Mouse (Mus musculus) CD4-positive, CD25-positive, alpha-beta regulatory T cell, adult 2 months (primary cell): ENCODE results near the gene Zfp536.

Source experiments
- DNase-seq: peaks from one replicate; pipeline ENCODE4 v3.0.0-alpha.2; 2012; ENCODE audit warnings: low read depth, low spot score

Gene Zfp536

DNA sequence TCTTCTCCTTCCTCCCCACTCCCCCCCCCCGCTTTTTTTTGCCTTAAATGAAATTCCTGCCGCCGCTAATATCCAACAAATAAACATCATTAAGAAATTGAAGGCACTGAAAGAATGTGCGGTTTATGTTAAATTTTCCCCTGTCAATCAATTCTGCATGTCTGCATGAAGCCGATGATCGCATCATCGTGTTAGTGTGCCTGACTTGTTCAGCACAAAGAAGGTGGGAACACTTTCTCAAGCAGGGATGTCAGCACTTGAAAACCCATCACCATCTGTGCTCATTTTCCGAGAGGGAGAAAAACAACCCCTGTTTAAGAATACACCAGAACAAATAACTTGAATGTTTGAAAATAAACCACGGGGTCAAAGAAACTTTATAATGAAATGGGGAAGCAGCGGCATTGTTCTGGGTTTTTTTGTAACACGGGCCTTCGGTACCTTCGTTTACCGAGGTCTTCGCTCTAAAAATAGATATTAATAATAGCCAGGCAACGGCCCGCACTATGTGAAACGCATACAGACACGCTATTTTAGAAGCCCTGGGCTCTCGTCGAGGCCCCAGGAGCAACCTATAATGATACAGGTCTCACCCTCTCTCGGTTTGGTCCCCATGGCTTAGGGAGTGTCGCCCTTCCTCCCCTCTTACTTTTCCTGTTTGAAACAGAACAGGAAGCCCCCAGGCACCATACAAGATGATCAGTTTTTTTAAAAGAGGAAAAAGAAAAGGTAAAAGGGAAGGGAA, 83.7 kb downstream of the Zfp536 start:
- no peak for DNase-seq

DNA sequence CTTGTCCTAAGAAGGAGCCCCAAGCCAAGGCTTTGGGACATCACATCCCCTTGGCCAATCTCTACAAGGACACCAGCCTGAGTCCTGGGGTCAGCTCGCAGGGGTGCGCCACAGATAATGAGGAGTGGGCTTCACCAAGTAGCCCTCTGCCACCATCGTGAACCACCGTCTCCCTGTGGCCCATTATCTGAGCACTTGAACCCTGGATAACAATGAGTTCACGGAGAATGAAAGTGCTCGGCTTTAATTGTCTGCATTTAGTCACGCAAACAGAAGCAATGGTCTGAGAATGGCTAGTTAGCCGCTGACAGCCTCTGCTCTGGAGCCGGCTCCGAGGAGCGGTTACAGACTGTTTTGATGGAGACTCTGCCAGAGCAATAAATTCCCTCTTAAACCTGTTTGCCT, 84.3 kb downstream of the Zfp536 start:
- no peak for DNase-seq

DNA sequence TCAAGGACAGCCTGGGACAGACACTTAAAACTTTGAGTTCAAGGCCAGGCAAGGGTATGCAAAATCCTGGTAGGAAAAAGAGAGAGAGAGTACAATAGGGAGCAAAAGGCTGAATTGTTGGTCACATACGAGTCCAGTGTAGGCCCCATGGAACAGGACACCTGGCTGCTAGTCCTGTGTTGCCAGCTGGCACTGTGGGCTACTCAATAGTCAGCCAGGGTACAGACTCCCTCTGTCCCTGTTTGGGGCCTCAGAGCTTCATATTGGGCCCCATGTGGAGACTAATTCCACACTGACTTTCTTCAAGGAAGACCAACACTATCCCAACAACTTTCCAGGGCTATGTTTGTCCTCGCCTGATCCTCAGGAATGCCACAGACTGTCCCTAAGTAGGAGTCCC, 87.1 kb downstream of the Zfp536 start:
- no peak for DNase-seq

DNA sequence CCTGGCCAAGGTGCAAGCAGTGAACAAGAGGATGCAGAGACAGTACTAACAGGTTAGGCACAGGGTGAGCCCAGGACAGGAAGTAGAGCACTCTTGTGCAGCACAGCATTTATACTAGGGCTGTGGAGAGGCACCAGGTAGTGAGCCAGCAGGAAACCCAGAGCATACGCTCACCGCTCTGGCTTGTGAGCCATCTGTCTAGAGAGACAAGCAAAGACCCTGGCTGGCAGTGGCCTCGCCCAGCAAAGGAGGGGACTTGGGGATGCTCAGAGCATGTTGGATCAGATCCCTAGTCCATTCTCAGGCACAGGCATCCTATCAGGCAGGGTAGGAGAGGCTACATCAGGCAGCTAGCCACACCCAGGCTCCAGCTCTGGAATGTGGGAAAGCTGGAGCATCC, 88.2 kb downstream of the Zfp536 start:
- no peak for DNase-seq

DNA sequence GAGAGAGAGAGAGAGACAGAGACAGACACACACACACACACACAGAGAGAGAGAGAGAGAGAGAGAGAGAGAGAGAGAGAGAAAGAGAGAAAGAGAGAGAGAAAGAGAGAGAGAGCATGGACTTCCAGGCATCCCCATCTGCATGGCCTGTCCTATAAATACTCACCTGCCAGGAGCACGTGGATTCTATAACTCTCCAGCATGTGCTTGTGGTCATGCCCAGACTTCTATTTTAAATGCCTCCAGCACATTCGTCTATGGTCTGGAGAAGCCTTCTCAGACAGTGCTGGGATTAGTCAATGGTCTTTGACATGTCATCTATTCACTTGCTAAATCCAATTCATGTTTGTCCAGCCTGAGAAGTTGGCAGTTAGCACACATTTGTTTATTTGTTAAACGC, 92.1 kb downstream of the Zfp536 start:
- DNase-seq: no peak

DNA sequence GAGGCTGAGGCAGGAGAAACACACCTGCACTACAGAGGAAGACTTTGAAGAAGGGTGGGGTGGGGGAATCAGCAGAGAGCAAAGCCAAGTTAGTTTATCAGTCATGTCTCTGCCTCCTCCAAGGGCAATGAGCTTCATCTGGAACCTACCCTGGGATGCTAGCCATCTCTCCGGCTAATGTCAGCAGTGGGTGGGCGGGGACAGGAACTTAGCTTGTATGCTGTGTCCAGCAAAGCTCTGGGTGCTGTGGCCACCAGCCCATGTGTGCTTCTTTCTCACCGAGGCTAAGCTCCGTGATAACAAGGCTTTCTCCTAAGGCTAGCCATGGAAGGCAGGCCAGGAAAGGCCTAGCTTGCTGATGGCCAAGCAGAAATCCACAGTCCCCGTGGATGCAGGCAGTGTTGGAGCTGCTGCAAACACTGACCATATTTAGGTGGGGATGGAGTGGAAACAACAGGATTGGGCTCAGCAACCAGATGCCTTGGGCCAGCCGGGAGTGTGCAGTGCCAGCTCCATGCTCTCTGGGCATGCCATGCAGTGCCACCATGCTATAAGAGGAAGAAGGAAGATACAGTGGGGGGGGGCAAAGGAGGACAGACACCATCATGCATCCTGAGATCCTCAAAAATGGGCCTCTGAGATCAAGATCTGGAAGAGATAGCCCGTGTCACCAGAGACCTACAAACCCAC, 109.6 kb downstream of the Zfp536 start:
- no peak for DNase-seq

DNA sequence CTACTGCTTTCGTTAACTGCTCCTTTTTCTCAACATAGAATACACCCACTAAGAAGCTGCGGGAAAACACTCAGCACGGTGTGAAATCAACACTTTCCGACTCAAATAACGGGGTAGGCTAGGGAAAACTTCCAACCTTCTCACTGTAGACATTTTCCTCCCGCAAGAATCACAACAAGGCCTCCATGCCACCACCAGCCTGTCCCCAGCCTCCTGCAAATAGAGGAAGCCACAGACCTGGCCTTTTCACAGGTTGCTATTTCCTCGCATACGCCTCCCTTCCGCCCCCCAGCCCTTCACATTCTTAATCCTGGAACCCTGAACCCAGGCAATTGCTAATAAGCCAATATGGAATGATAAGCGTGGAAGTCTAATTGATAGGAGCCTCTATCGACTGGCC, 124.8 kb downstream of the Zfp536 start:
- no peak for DNase-seq

DNA sequence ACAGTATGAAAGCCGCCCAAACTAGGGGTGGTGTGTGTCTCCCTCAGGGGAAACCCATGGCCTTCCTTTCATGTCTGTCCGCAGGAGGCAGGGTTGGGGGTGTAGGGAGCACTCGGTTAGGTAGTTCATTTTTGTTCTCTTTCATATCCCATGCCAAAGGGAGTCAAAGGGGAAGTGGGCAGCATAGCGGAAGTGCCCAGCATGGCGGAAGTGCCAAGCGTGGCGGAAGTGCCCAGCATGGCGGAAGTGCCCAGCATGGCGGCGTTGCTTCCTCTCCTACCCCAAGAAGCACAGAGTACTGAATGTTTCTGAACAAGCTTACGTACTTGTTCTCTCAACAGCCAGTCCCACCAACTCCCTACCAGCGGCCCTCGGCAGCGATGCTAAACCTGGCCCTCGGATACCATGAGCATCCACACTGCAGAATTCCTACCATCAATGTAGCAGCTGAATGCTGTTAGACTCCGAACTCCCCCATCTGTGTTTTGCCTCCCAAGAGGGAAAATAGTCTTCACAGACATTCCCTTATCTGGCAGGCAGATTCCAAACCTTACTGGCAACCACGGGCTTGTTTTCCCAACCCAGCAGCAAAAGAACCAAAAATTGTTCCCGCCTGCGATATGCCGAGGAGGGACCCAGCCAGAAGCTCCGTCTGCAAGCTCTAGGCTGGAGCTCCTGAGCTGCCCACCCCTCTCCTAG, 125.4 kb downstream of the Zfp536 start:
- DNase-seq: no peak

DNA sequence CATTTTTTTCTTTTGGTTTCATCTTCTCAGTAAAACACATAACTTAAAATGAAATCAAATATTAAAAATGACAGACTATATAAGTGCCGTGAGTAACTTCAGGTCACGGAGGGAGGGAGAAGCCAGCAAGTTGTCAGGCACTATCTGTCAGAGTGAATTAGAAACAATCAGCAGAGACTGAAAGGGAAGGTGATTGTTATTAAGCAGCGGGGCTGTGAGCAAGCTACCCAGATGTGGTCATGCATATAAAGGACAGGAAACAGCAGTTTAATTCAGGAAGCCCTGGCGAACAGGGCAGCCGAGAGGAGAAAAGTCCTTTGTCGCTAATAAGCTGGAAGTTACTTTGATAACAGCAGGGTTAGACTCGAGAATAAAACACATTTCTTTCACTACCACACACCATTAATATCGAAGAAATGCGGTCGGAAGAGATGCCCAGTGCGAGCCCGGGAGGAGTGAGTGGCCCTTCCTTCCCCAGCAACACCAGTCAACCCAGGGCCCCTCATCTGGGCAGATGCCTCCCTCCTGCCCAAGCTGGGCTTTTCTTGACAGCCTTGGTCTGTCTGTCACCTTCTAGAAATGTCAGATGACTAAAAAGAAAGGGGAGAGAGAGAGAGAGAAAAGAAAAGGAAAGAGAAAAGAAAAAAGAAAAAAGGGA, 133.6 kb downstream of the Zfp536 start:
- DNase-seq: no peak

DNA sequence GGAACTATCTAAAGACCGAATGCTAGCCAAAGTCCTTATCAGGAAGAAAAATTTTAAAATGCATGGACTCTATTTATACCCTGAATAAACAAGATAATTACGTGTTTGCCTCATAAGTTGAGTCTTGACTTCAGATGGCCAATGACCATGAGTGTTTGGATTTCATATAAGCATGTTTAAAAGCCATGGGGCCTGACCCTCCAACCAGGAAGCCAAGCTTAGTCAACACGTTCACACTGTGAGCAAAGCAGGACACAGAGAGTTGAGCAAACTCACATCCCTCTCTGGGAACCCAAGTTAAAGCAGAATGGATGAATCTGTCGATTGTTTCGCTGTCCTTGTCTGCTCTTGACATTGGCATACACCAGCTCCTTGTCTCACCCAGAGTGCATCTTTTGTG, 138.6 kb downstream of the Zfp536 start:
- no peak for DNase-seq

DNA sequence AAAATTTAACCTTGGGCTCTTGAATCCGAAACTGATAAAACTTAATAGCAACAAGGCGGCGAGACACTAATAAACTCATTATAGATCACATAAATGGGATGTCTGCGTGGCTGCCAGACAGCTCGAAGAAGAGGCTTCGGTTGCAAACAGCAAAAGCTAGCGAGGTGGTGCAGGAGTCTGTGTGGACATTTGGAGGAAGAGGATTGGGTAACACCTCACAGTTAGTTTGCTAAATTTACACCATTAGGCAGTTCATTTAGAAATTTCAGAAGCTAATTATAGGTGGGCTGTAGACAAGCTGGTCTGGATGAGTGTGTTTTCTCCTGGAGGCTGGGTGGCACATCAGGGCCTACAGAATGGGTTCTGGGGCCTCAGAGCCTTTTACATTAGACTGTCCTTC, 143.0 kb downstream of the Zfp536 start:
- no peak for DNase-seq

DNA sequence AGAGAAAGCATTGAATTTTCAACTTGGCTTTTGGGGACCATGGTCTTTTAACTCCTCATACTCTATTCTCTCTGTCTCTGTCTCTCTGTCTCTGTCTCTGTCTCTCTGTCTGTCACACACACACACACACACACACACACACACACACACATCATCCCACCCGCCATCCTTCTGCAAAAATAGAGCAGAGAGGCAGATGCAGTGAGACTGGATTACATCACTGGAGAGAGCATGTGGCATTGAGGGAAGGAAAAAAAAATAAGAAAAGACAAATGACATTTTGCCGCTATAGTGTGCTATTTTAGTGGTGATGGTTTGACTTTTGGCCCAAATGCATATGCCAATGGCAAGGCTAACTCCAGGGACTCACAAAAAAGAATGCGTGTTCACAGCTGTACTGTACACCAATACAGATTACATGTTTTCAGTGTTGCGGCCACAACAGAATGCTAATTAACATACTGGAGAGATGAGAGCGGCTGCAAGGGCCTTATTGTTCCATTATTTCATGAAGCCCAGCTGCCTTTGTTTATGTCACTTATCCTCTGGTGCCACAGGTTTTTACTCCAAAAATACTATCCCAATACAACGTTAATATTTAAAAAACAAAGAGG, 145.4 kb downstream of the Zfp536 start:
- no peak for DNase-seq

DNA sequence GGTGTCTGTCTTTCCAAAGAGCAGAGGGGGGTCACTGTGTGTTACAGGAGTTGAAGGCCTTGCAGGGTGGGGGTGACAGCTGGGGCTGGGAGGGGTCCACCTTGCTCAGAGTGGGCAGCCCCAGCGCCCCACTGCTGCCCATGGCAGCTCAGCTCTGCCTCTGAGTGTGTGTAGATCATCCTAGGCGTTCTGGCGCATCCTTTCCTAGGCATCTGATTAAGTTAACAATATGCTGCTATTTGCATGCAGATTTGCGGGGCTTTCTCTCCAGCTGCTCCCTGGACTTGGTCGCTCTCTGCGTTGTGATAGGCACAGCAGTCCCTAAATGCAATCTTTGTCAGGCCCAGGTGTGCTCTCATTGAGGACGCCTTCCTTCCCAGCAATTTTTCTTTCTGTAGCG, 147.7 kb downstream of the Zfp536 start:
- DNase-seq: no peak

DNA sequence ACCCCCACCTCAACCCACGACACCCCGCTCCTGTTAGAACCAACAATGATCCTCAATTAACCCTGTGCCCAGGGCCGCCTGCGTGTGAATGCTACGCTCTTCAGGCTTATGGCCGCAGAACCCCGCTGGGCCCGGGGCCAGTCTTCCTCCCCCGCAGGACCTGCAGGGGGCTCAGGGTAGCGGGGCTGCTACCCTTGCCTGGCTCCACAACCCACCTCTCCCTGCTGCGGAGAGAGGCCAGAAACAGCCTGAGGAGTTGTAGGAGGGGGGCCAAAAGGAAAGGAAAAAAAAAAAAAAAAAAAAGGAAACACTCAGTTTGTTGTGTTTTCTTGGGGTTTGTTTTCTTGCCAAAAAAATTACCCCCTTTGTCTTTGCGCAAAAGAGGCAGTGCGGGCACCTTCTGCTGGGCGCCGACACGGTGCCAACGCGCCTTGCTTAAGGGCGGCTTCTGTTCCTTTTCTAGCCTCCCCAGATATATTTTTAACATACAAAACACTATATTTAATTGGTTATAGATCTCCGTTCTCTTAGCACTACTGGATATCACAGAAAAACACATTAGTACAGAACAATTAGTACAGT, 148.6 kb downstream of the Zfp536 start:
- no peak for DNase-seq

DNA sequence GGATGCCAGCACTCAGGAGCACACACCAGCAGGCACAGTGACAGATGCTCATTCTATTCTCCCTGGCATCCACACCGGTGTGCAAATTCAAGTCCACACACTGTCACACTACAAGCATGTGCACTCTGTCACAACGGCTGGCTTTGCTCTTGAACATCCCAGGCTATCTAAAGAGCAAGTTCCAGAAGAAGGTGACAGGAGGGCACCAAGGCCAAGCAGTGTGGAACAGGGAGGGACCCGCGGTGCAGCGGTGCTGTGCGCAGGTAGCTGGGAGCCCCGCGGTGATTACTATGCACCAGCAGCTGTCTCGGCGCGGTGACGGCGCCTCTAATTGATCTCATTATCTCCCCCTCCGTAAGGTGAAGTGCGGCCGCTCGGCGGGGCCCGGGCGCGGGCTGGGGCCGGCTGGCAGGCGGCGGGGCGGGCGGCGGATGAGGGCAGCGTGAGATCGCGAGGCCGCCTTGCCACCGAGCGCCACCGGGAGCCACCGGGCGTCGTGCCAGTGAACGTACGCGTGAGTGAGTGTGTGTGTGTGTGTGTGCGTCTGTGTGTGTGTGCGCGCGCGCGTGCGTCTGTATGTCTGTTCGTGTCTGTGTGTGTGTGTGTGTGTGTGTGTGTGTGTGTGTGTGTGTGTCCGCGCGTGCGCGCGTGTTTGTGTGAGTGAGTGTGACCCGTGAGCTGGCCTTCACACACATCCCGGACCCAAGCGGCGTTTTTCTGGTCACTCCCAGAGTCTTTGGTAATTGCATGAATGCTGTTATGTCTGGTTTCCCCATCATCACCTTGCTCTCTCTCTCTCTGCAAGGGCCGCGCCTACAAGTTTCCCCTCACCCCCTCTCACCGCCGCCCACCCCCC, 149.3 kb downstream of the Zfp536 start:
- no peak for DNase-seq

DNA sequence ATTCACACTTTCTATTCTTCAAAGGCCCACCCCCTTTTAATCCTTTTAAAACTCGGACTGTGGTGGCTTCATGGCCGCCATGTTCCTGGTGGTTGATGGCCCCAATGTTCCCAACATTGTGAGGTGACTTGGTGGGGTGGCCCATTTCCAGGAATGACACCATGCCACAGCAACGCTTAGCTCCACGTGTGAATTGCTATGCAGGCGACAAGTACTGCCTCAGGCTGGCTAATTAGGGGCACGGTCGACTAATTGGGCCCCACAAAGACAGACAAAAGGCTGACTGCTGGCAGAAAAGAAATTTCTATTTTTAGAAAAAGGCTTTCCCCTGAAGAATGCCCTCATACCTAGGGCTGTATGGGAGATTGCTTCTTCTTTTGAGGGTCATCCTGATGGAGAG, 154.2 kb downstream of the Zfp536 start:
- DNase-seq: no peak

DNA sequence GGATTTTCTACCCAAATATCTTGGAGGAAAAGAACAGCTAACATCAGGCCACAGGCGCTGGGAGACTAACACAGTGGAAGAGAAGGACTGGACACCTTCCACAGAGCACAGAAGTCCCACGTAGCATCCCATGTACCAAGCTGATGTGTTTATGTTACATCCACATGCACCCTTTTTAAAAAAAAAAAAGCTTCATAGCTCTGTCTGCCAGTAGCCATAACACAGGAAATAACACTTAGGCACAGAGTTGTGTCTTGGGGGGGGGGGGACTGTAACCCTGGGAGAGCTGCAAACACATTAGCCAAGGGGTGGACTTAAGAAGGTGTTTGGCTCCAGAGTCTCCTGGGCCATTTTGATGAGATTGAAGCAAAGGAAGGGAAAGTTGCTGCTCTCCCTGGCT, 155.6 kb downstream of the Zfp536 start:
- DNase-seq: no peak

DNA sequence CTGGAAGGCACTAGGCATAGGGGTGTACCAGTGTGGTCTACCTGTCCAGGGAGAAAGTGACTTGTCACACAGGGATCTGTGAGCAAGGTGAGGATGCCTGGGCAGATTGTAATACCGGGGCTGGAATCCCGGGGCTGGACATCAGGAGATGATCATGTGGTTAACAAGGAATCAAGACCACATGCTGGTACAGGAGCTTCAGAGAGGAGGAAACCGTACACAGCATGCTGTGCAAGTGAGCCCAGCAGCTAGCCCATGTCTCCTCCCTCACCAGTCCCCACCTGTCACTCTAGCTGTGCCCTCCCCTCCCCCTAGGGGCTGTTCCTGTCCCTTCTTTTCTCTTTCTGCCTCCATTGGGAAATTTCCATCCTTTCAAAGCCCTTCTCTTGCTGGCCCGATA, 157.5 kb downstream of the Zfp536 start:
- no peak for DNase-seq

DNA sequence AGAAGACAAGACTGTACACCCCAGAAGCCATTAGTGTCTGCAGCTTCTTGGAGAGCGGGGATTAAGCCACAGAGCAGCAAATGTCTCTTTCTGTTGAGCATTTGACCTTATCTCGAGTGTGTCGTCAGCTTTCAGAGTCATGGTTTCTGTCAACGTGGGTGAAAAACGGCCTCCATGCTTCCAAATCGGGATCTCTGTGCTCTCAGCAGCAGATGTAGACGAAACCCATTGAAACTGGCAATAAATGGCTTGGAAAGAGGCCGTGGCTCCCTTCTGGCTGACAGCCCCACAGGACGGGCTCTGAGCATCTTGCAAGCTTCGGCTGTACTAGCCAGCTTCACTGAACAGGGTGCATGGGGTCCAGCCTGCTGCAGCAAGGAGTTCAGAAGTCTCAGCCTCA, 159.1 kb downstream of the Zfp536 start:
- DNase-seq: no peak

DNA sequence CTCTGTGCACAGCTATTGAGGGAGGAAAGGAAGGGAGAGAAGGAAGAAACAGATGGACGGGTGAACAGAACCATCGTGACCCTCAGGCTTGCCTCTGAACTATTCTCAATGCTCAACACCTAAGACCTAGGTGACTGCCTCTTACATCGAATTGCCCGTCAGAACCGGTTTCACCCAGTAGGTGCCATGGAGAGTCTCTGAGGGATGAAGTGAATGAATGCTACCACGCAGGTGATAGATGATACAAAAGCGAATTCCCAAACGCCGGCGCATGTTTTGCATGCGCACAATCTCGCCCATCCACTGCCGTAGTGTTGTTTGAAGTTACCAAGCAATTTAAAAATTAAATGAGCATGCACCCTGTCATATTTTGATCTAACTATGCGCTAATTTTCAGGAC, 164.9 kb downstream of the Zfp536 start:
- no peak for DNase-seq

DNA sequence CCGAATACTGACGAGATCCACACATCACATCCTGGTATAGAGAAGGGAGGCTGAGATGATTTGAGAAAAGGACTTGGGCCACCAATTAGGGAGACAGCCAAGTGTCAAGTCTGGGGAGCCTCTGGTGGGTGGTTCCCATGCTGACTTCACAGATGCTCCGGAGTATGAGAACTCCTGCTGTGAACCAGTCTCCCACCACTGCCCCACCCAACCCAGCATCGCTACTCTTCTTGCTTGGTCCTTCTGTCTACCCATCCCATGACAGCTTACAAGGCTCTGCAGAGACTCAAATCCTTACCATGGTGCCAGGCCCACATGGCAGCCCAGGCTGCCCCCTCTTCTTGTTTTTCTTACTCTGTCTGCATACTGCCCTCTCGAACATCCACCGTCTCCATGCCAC, 165.5 kb downstream of the Zfp536 start:
- no peak for DNase-seq
